Mouse (Mus musculus) layer of hippocampus, adult 8-10 months (tissue): ENCODE results near the gene Klhl12. TPM values are rescaled to one million over a fixed set of nuclear protein-coding genes. Genes with fewer than 3 reads are reported as not detected.
"Not testable (repeated sequence)": the region's sequence is repeated elsewhere in the genome, so short reads cannot be mapped to it uniquely, and the experiment has no call there.

Experiments
- DNase-seq, 2 experiments: peaks; one replicate each; pipeline ENCODE4 v3.0.0; 2022; ENCODE audit warnings: low spot score in 2 of 2
- total RNA-seq, 4 experiments: library from RNA; stranded (reverse); gene quantifications; 2 replicates each; pipeline ENCODE4 v1.2.4; 2022

Gene Klhl12
- total RNA-seq, result 10 to 100 TPM; 37.8 to 46.1 (median 41.6) TPM

DNA sequence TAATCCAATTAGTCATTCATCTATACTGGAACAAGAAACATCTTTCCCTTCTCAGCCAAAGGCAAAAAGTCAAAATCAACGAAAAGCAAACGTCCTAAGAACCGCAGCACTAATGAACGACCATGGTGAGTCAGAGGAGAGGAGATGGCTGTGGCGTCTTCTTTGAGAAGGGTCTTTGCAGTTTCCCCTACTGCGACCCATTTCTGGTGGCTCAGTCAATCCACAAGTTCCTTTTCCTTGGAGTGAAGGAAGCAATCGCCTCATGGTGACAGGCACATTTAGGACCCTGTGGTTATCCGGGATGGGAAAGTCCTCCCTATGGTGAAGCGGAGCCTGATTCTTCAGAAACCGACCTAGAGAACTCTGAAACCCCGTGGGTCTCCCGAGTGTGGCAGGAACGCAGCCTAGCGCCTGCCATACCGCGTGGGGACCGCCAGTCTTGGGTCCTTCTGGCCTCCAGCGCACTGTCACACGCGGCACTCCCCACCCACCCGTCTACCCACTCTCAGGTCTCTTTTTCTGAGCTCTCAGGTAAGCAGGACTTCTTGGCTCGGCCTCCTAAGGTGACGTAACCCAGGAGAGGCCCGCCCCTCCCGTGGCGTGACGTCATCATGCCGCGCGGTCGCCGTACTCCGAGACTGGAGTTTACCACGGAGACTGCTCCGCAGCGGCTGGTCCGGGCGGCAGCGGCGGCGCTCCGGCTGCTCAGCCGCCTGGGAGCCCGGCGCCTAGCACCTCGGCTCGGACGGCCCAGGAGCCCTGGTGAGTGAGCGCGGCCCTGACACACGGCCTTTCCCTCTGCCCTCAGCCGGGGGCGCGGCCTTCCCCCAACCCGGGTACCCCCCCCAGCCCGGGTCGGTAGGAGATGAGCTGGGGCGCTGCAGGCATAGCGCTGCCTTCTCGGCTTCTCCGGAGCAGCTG, at the start of gene Klhl12:
Gene Klhl12 (plus strand): TSS at position 628 of the 921 bp plus-strand sequence.
- DNase-seq, result peak; percentile 89 to 94

DNA sequence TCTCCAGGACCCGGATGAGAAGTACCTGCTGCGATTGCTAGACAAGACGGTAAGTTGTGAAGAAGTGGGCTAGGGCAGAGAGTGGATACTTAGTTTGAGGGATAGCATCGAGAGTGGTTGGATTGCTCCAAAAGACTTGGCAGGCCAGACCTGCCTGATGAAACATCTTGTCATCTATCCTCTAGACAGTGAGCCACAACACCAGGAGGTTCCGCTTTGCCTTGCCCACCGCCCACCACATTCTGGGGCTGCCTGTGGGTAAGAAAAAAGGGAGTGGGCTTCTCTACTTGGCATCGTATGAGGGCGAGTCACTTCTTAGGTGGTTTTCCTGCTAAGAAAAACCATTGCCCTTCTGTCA, 48.9 kb upstream of the Klhl12 start:
- DNase-seq, result no peak

DNA sequence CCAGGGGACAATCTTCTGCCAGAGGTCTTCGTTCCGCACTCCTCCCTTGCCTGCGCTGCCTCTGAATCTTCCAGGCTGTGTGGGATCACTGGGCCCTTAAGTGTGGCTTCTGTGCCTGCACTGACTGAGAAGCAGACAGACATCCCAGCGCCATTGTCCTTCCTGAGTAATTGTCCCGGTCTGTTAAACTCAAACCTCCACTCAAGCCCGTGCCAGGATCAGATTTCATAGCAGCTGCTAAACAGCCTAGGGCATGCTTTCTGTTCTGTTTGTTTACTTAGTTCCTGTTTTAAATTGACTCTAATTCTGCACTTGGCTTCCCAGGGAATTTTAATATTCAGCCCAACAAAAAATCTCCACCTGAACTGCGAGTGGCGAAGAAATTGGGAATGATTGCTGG, 47.3 kb upstream of the Klhl12 start:
- DNase-seq, result no peak

DNA sequence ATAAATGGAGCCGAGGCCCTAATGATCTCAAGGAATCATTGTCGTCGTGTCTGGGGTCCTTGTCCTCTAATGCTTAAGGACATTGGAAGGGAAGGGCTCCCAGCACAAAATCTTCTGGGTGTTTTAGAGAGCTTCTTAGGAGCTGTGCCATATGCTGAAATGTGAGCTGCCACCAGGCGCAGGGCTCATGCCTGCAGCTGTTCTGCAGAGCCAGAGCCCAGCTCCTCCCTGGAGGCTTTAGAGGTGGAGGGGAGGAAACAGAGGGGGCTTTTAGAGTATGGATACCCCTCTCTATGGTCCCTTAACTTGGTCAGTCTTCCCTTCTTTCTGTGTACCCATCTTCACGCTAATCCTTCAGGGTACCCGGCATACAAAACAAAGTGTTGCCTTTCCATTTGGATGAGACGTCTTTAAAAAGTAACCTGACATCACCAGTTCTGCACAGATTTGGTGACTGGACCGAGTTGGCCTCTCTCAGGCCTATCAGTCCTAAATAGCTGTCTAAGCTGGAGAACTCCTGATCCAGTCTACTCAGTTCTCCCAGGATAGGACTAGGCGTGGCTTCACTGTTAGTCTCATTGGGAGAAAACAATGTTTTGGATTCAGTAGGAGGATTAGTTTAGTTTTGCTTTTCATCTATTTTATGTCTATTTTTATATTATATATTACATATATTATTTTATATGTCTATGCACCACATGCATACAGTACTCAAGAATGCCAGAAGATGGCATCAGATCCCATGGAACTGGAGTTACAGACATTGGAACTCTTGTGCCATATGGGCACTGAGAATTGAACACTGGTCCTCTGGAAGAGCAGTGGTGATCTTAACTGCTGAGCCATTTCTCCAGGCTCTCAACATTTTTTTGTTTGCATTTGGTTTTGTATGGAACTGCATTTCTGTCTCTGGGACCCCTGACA, 43.4 kb upstream of the Klhl12 start:
- no peak for DNase-seq

DNA sequence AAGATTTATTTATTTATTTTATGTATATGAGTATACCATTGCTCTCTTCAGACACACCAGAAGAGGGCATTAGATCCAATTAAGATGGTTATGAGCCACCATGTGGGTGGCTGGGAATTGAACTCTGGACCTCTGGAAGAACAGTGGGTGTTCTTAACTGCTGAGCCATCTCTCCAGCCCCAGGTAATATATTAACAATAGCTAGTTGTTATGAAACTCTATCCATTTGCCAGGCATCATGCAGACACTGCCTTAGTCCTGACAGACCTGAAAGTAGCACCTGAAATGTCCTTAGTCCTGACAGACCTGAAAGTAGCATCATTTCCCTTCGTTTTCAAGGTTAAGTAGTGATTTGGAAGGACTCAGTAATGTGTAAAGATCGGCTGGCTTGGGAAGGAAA, 41.3 kb upstream of the Klhl12 start:
- DNase-seq, result no peak

DNA sequence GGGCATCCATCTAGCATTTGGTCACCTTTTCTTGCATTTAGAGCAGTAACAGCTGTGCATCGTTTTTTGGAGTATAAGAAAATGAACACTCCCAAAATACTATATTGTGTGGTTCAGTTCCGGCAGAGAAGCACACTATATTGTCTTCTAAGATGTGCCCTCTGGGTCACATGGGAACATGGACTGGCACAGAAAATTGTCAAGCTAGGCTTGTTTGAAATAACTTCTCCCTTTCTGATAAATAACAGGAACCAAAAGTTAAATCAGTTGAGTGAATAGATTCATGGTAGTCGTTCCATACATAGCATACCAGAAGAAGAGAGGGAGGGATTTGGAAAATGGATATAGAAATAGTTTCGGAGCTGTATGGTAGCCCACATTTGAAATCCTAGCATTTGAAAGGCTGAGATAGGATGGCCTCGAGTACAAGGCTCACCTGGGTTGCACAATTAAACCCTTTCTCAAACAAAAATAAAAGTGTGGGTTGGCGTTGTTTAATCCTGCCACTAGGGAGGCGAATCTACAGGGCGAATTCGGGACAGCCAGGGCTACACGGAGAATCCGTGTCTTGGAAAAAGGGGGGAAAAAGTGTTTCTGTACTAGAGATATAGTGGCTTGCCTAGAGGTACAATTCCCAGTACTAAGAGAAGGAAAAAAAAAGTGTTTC, 40.7 kb upstream of the Klhl12 start:
- no peak for DNase-seq

DNA sequence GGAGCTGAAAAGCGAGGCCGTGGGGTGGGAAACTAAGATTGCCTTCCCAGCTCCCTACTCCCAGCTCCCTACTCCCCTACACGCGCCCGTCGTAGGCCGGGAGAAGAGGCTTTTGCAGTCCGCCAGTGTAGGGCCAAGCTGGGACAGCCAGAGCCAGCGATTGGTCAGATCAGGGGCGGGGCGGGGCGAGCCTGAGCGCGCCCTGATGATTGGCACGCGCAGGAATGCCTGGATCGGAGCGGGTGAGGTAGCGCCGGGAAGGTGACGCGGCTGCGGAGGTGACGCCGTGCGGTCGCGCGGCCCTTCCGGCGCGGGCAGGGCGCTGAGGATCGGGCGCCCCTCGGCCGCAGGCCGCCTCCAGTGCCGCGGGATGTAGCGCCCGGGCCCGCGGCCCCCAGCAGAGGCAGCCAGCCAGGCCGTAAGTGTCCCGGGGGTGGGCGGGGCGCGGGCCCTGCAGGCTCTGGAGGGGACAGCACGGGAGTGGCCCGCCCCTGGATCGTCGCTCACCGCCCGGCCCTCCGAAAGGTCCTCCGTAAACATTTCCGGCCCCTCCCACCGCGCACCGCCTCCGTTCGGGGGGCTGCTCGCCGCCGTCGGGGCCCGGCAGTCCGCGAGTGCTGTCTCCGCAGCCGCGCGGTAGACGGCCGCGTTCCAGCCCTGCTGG, 40.0 kb upstream of the Klhl12 start, which contains the start of gene Adipor1:
Gene Adipor1 (plus strand): TSS at position 211 of the 664 bp plus-strand sequence.
- DNase-seq, result peak; percentile 96 to 97

DNA sequence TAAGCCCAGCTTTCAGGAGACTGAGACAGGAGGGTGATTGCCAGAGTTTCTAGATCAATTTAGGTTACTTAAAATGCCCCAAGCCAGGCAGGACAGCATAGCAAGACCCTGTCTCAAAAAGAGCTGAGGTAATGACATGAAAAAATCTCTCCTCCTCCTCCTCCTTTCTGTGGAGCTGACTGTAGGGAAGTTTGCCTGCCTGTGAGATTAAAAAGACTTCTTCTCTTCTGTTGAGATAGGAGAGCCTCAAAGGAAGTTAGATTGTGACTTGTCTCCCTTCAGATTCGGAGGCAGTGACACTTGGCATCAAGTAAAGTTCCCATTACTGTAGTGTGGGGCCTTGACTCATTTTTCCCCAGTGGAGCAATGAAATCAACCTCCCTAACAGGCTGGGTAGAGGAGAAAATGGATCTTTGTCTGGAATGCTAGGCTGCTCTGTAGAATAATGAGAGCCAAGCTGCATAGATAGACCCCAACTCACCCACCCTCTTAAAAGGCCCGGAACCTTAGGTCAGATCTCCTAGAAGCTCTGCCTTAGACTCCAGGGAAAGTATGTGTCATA, 36.8 kb upstream of the Klhl12 start:
- no peak for DNase-seq

DNA sequence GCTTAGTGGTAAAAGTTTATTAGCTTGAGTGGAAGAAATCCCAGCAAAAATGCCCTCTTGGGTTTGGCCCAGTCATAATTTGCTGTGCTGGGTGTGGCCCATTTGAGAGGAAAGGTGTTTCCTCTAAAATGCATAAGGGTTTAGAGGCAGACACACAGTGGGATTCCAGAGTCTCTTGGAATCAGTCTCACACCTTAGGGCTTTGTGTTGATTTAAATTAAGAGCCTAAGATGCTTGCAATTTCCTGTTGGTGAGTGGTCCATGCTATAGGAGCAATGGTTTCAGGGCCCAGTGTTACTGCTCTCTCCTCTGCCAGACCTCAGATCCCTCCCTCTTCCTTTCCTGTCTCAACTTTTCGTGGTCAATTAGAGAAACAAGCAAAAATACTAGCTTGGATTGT, 36.2 kb upstream of the Klhl12 start:
- no peak for DNase-seq

DNA sequence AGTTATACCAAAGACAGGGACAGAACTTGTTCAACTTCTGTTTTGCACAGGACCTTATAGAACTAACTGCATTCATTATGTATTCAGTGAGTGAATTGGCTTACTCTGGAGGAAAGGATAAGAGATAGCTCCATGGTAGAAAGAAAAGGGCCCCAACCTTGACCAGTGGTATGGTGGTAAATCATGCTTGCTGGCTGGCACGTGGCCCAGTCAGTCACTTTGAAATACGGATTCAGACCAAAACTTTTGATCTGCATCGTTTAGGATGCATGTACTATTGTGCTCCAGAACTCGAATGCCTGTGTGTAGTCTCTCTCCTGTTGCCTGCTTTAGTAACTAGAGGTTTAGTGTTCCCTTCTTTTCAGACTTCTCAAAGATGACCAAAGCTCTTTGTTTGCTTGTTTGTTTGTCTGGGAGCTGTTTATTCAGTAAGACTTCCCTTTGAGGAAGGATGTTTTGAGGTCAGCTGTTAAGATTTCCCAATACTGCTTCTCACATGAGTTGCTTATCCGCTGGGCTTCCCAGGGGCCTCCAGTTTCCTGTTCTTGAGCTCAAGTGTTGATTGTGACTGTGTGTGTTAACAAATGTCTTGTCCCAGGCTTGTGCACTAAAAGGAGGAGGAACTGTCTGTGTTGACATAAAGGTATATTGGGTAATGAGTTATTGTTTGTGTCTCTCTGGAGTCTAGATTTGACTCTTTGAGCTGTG, 35.4 kb upstream of the Klhl12 start:
- DNase-seq, result no peak

DNA sequence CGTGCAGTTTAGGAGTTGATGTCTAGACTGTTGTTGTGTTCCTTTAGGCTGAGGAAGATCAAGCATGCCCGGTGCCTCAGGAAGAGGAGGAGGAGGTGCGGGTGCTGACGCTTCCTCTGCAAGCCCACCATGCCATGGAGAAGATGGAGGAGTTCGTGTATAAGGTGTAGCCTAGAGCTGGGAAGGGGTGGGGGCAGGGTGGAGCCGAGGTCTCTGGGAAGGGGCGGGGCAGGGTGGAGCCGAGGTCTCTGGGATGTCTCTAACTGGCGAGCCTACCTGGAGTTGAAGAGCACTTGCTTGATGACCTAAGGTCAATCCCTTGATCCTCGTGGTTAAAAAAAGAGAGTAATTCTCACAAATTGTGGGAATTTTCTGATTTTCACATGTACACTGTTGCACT, 31.4 kb upstream of the Klhl12 start:
- DNase-seq, result no peak

DNA sequence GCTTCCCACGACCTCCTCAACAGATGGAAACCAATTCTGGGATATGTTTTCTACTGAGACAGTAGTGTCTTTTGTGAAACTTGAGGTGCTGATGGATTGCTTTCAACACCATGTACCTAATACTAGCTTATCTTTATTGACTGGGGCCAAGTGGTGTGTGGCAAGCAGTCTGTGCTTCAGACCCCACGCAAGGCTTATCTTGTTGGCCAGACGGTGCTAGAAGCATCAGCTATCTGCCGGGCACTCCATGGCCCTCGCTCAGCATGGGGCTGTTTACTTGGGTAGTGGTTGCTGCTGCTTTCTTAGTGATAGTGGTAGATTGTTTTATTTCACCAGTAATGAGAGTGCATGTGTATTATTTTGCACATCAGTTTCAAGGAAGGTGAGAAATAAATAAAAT, 29.0 kb upstream of the Klhl12 start:
- DNase-seq, result no peak

DNA sequence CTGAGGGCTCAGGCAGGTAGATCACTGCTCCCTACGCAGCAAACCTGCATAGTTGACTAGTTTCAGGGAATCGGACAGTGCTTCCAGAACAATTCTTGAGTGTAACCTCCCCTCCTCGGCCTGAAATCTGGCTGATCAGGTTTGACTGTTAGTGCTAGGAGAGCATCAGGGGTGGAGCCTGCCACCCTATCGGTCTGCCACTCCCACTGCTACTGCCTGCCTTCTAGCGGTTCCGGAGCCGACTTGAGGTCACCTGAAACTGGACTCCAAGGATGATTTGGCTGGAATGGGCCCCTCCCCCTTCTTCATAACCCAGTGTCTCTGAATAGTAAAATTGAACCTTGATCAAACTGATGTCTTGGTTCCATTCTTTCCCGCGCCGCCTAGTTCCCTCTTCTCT, 22.3 kb upstream of the Klhl12 start:
- no peak for DNase-seq

DNA sequence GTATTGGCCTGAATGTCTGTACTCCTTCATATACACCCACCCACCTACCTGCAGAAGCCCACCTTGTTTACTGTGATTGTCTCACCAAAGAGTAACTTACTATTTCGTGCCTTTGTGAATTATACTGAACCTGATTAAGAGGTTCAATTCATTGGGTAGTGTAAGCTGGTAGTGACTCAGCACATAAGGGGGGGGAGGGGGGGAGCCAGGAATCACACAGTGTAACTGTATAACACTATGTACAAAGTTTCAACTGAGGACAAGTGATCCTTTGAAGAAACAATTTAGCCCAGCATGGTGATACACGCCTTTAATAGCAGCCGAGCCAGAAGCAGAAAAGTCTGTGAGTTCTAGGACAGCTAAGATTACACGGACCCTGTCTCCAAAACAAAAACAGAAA, 21.9 kb upstream of the Klhl12 start:
- no peak for DNase-seq

DNA sequence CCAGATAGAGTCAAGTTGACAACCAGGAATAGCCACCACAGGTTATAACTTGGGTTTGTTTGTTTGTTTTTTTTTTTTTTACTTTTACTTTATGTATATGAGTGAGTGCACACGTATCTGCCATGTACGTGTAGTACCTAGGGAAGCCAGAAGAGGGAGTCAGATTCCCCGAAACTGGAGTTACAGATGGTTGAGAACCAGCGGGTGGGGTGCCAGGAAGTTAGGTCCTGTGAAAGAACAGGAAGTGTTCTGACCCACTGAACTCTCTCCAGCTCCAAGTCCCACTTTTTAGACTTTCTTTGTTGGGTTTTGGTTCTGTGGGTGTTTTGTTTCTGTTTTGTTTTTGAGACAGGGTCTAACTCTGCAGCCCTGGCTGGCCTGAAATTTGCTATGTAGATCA, 19.9 kb upstream of the Klhl12 start:
- no peak for DNase-seq

DNA sequence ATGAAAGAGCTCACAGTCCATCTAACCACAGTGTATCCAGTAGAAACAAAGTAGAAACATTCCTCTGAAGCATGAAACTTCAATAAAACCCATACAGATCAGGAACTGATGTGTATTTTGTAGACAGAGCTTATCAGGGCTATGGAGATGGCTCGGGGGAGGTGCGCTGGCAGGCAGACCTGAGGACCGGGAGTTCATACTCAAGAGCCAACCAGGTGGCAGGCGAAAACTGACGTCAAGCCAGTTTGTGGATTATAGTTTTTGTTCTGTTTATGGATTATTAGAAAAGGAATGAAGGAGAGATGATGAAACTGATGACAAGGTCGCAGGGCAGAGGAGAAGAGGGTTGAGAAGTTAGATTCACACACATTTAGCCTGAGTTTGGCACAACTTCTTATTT, 14.9 kb upstream of the Klhl12 start:
- DNase-seq, result no peak

DNA sequence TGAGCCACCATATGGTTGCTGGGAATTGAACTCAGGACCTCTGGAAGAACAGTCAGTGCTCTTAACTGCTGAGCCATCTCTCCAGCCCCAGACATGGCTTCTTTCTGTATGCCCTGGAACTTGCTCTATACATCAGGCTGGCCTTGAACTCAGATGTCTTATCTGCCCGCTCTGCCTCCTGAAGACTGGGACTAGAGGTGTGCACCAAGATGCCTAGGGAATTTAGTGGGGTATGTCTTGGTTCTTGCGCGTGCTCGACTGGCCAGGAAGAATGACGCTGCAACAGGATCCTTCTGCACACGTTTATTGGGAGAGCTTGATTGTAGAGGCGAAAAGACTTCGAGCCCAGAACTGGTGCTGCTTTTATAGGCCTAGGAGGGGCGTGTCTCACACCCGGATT, 13.6 kb upstream of the Klhl12 start:
- DNase-seq, result not testable (repeated sequence)

DNA sequence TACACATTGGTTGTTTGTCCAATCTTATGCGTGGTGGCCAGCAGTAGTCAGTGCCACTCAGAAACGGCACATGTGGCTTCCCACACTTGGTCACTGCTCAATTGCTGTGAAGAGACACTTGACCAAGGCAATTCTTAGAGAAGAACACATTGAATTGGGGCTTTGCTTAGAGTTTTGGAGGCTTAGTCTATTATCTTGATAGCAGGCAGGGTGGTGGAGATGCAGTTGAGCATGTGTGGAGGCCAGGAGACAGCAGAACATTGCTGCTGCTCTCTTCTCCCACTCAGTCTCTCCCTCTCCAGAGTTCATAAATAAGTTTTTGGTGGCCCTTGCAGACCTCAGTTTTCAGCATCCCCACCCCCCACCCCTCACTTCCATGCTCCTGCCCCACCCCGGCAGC, 12.9 kb upstream of the Klhl12 start:
- no peak for DNase-seq

DNA sequence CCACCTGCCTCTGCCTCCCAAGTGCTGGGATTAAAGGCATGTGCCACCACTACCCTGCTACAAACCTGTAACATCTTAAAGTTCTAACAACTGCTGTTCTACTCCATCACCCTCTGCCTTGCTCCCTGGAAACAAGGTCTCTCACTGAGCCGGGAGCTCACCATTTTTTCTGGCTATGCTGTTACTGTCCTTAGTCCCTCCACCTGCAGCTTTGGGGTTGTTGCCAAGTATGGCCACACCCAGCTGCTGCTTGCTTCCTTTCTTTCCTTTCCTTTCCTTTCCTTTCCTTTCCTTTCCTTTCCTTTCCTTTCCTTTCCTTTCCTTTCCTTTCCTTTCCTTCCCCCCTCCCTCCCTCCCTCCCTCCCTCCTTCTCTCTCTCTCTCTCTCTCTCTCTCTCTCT, 12.0 kb upstream of the Klhl12 start:
- not testable (repeated sequence) for DNase-seq

DNA sequence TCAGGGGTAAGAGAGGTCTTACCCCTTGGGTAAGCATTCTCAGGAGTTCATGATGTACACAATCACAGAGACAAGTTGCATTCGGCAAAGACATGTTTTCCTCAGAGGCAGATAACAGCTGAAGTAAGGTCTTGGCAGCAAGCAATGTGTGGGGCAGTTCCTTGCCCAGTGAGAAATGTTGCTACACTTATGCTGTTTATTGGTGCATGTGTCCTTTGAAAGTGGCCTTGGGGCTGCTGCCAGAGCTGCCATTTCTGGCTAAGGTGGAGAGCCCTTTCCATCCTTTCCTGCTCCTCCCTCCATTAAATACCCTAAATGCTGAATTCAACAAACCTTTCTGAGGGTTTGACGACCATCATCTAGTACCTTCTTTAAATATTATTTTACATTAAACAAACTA, 9.9 kb upstream of the Klhl12 start:
- no peak for DNase-seq
